Mouse (Mus musculus) lung, adult 2 months (tissue): ENCODE measurements around the gene Grm7. TPM values are rescaled to one million over a fixed set of nuclear protein-coding genes. Genes with fewer than 3 reads are reported as not detected.

Source experiments
- DNase-seq: peaks from one replicate; pipeline ENCODE4 v3.0.0; 2022
- H3K4me1 ChIP-seq: fragments of 200-500 bp; 2 replicates; pipeline ENCODE4 v1.6.1; 2011; ENCODE audit warnings: low read length; ENCODE audit not compliant: control insufficient read depth, insufficient read depth
- H3K4me3 ChIP-seq: fragments of 200-500 bp; replicated peaks from 2 replicates; pipeline ENCODE3; 2011; ENCODE audit warnings: low read depth, mild to moderate bottlenecking, control low read depth, low read length; ENCODE audit errors: extremely low read depth
- CTCF ChIP-seq: fragments of 200-500 bp; IDR thresholded peaks from 2 replicates; pipeline ENCODE4 v1.5.1; 2011; ENCODE audit warnings: mild to moderate bottlenecking, low read length, control low read depth; ENCODE audit not compliant: insufficient read depth
- POLR2A ChIP-seq: fragments of 200-500 bp; IDR thresholded peaks from 2 replicates; pipeline ENCODE4 v1.6.1; 2011; ENCODE audit warnings: low read depth, mild to moderate bottlenecking, control low read depth, low read length, borderline replicate concordance; ENCODE audit errors: extremely low read depth
- WGBS: fragments of 180-500 bp; shearing (Covaris S2); methylation state at CpG from one replicate; pipeline ENCODE4 v1.1.7; 2018; 5-methylcytosine and 5-hydroxymethylcytosine counted together
- polyA plus RNA-seq: library from polyadenylated mRNA; depleted of rRNA; stranded (reverse); fragments of >200 nt; gene quantifications from 2 replicates; pipeline ENCODE4 v1.2.3, GENCODE M21; 2012; rRNA removed

Gene Grm7
- polyA plus RNA-seq: 0.02 TPM in 1 of 2 replicates, not detected in the other

DNA sequence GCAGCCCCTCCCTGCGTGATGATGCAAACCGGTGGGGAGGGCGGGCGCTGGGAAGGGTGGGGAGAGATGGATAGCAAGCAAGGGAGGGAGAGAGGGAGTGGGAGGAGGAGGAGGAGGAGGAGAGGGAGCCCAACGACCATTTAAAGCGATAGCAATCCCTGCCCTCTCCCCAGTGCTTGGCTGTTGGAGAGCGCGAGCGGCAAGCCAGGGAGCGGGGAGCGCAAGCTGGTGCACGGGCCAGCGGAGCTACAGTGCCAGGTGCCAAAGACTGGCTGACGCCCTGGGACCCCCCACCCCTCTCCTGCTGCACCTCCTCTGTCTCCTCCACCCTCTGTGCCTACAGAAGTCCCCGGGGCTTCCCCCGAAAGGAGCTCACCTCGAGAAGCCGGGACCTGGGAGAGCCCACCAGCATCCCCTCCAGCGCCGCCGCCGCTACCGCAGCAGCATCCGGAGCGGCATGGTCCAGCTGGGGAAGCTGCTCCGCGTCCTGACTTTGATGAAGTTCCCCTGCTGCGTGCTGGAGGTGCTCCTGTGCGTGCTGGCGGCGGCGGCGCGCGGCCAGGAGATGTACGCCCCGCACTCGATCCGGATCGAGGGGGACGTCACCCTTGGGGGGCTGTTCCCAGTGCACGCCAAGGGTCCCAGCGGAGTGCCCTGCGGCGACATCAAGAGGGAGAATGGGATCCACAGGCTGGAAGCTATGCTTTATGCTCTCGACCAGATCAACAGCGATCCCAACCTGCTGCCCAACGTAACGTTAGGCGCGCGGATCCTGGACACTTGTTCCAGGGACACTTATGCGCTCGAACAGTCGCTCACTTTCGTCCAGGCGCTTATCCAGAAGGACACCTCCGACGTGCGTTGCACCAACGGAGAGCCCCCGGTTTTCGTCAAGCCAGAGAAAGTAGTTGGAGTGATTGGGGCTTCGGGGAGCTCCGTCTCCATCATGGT lies at the start of gene Grm7:
TSS of gene Grm7 (plus strand) at position 171 of the 951 bp plus-strand sequence.
- Histone ChIP-seq H3K4me1 (no peaks in the 10 kb centered on the region), H3K4me3 (no peak within 1 kb of the TSS)
- TF ChIP-seq POLR2A: no peak
- no peak for TF ChIP-seq CTCF
- WGBS: 2% methylated on average over 65 of the region's 65 CpGs
- no peak for DNase-seq

DNA sequence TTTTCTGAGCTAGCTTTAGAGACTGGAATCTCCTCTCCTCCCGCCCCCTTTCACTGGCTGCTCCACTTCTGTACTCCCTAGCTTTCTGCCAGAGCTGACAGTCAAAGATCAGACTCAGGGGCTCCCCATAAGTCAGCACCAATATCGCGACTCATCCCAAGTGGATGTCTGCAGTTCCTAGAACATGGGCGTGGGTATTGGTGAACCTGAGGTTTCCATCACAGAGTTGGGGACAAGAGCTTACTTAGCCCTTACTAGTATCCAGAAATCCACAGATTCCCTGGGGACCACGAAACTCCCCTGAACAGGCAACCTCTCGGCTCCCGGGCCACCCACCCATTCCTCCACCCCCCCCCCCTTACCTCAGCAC lies 355 bp upstream of the Grm7 start:
- Histone ChIP-seq H3K4me3 (no peak overlapping the region), H3K4me1 (no peaks in the 10 kb centered on the region)
- no peak for DNase-seq
- TF ChIP-seq POLR2A (no peak), CTCF (no peak)
- WGBS: 3% methylated on average over 7 of the region's 7 CpGs

DNA sequence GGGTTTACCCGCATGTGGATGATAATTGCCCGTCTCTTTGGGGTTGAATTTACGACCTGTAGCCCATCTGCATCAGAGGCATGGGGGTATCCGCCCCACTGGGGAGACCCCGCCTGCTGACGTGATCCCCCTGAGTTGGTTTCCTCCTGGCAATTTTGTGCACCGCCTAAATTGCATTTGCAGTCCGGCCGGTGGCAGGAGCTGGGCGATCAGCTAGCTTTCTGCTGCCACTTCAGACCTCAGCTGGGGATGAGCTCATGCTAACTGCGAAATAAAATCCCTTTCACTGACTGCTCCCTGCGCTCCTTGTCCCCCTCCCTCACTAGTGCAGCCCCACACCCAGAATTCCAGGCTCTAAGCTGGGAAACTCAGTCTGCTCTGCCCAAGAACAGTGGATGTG lies 1.5 kb downstream of the Grm7 start:
- WGBS: 6% methylated on average over 12 of the region's 12 CpGs
- no peak for DNase-seq
- no peak for TF ChIP-seq CTCF
- TF ChIP-seq POLR2A: no peak
- Histone ChIP-seq H3K4me3 (no peak overlapping the region), H3K4me1 (no peaks in the 10 kb centered on the region)

DNA sequence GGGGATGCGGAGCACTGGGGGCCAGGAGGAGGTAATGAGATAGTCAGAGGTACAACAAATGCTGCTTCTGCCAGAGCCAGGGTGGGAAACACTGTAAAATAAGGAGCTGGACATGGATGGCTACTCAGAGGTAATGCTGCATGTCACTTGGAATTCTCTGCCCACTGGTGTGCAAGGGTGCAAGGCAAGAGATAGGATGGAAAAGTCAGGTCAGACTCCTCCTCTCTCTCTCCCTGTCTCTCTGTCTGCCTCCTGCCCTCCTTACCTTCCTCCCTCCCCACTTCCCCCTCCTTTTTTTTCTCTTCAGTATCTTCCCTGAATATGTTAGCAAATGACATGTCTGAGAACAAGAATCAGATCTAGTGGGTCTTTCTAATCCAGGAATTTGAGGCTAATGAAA lies 3.8 kb downstream of the Grm7 start:
- no peak overlapping the region for H3K4me3 ChIP-seq
- WGBS: 90% methylated on average over 1 of the region's 1 CpGs
- no peak for DNase-seq
- H3K4me1 ChIP-seq: no peaks in the 10 kb centered on the region
- TF ChIP-seq POLR2A (no peak), CTCF (no peak)

DNA sequence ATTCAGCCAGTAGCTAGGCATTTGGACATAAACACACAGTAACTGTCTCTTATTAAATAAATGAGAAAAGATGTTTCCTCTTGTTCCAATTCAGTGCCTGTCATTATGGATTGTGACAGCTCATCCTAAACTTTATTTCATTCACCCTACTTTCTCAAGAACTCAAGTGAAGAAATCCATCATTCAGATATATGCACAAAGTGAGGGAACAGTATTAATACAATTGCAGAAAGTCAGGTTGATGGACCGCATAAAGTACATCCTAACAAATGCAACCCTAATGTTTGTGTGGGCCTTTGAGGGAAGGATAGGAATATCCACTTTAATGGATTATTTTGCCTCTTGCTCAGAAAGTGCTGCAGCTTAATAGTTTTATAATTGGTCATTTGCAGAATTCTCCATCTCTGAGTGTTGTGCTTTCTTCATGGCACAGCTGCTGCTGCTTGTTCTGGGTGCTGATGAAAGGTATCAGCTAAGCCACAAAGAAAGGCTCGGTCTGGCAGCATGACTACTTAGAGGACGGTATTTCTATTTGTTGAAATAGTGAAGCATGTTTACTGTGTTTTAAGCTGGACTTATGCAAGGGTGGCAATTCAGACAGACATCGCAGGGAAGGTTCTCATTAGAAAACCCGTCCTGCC lies 8.1 kb downstream of the Grm7 start:
- WGBS: 60% methylated on average over 5 of the region's 5 CpGs
- DNase-seq: no peak
- Histone ChIP-seq H3K4me3 (no peak overlapping the region), H3K4me1 (no peaks in the 10 kb centered on the region)
- no peak for TF ChIP-seq CTCF
- no peak for TF ChIP-seq POLR2A

DNA sequence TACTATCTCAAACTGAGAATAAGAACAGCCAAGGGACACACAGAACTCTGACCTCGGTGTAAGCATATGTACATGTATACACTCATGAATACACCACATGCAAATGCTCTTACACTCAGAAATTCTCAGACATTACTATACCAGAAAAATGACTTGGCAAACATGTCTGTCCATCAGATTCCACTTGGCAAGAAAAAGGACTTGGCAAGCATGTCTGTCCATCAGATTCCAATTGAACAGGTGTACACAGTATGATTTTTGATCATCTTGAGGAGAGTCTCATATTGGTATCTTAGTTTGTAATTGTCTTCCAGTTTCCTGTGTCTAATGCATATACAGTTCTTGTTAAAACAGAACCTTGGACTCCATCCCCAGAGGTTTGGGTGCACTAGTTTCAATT lies 19.1 kb downstream of the Grm7 start:
- no peak overlapping the region for H3K4me3 ChIP-seq
- no peaks in the 10 kb centered on the region for H3K4me1 ChIP-seq
- TF ChIP-seq POLR2A (no peak), CTCF (no peak)
- DNase-seq: no peak
- 86% methylated on average over 1 of the region's 1 CpGs for WGBS

DNA sequence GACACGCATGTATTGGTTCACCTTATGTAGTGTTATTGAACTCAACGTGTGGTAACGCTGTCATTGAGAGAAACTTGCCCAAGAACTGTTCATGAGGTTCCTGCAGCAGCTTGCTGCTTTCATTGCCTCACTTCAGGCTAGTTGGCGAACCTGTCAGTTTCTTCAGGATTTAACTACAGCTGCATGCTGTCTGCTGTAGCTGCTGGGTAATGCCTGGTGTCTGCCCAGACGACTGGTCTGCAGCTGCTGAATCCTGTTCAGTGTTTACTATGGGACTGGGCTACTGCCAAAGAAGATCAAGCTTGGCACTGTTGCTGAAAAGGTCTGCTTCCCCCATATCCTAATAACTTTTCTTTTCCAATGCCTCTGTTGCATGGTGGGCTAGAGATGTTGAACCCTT lies 23.1 kb downstream of the Grm7 start:
- TF ChIP-seq CTCF (no peak), POLR2A (no peak)
- Histone ChIP-seq H3K4me1 (no peaks in the 10 kb centered on the region), H3K4me3 (no peak overlapping the region)
- DNase-seq: no peak
- 48% methylated on average over 5 of the region's 5 CpGs for WGBS

DNA sequence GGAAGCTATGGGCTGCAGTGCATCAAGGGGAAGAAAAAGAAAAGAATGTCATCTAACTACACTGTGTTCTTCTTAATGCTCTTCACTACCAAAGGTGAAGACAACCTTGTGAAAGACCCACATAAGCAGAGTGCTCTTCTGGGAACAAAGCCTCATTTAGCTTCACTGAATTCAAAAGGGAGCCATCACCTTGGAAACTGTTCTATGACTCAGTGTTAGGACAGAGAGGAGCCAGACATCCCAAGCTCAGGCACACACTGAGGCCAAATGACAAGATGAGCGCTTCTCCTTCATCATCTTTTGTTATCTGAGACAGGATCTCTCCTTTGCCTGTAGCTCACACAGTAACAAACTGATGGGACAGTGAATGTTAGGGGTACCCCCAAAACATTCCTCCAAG lies 45.6 kb downstream of the Grm7 start:
- 74% methylated on average over 1 of the region's 1 CpGs for WGBS
- Histone ChIP-seq H3K4me1 (no peaks in the 10 kb centered on the region), H3K4me3 (no peak overlapping the region)
- no peak for TF ChIP-seq POLR2A
- TF ChIP-seq CTCF: no peak
- DNase-seq: no peak

DNA sequence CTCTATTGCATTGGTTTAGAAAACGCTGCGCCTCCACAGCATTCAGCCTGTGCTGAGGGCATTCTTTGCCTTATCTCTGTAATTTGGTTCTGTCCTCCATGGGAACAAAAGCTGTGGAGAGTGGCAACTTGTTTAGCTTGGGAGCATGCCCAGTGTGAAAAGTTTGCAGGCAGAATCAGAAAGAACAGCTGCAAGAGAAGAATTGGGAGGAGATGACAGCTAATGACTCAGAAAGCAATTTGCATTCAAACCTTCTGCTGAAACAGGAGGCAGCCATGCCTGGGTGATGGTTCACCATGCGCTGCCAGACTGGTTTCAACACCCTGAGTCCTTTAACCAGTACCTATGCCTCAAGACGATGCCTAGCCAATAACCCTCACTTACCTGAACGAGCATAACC lies 64.4 kb downstream of the Grm7 start:
- DNase-seq: no peak
- TF ChIP-seq CTCF: no peak
- Histone ChIP-seq H3K4me1 (no peaks in the 10 kb centered on the region), H3K4me3 (no peak overlapping the region)
- 64% methylated on average over 5 of the region's 5 CpGs for WGBS

DNA sequence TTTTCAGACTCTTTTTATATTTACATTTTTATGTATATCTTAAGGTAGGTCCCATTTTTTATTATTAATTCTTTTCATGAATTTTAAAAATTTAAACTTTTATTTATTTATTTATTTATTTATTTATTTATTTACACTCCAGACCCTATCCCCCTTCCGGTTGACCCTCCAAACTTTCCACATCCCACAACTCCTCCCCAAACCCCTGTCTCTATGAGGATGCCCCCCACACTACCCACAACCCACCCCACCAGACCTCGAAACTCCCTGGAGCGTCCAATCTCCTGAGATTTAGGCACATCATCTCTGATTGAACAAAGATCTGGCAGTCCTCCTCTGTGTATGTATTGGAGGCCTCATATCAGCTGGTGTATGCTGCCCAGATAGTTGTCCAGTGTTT lies 69.6 kb downstream of the Grm7 start:
- DNase-seq: no peak
- Histone ChIP-seq H3K4me3 (no peak overlapping the region), H3K4me1 (no peaks in the 10 kb centered on the region)
- 83% methylated on average over 3 of the region's 3 CpGs for WGBS
- TF ChIP-seq POLR2A (no peak), CTCF (no peak)
